Comparison of ENCODE assay signal across 8 mouse cellular contexts in genomic region chr19:41982791-41983150, GRCm38 (mm10). TPM values are rescaled to one million over a fixed set of nuclear protein-coding genes. Genes with fewer than 3 reads are reported as not detected.
A peak's percentile ranks its signal among the peaks of the same experiment; 100 is the strongest.
DNase-seq lines count a peak whose midpoint lies in the region; ATAC-seq and TF ChIP-seq lines count a peak whose summit lies in the region.

No protein-coding gene starts in this region.

- intact Hi-C loops in heart, adult 2 months (cut with DNase I), result loop anchor here (2.0 to 5.0 kb wide), 4 partner anchors 14 to 185 kb away; partner anchors contain the start of genes Marveld1 and Morn4

- ATAC-seq in forebrain, embryonic 13.5 days, result no peak
- ATAC-seq in liver, embryonic 13.5 days (ENCODE audit: low read depth), result no peak

- WGBS in heart, adult 2 months, result 8% methylated on average over 4 of the region's 4 CpGs
- WGBS in forebrain, embryonic 13.5 days, result under 1% methylated on average over 4 of the region's 4 CpGs
- 12% methylated on average over 4 of the region's 4 CpGs for WGBS in liver, embryonic 13.5 days (ENCODE audit: insufficient replicate concordance)
- 19% methylated on average over 4 of the region's 4 CpGs for WGBS in olfactory bulb, adult 2 months

- no peak for TF ChIP-seq CTCF in heart, adult 2 months (IDR thresholded peaks at IDR 0.05)
- TF ChIP-seq CTCF in olfactory bulb, adult 2 months (IDR thresholded peaks at IDR 0.05; ENCODE audit: insufficient read depth, low read depth, low read length), result no peak

- DNase-seq in heart, adult 2 months, result peak in 1 of 2 experiments; percentile 25
- DNase-seq in heart, postnatal 4 days, result no peak
- DNase-seq in CD4-positive helper T cell, adult 2 months (ENCODE audit: low read depth, low spot score), result peak; percentile 26
- DNase-seq in liver, embryonic 13.5 days, result no peak
- DNase-seq in right cerebral cortex, postnatal 10 days (ENCODE audit: low spot score in 2 of 2), result no peak
- no peak for DNase-seq in cerebellum, postnatal 36 days

- peak overlapping the region; percentile 100 for H3K4me2 ChIP-seq in forebrain, embryonic 13.5 days
- peak overlapping the region; percentile 96 for H3K4me2 ChIP-seq in liver, embryonic 13.5 days

- TF ChIP-seq EP300 in heart, adult 2 months (IDR thresholded peaks at IDR 0.05; ENCODE audit: insufficient read depth, low read depth, low read length), result no peak

- peak overlapping the region; percentile 88 for H3K27ac ChIP-seq in heart, adult 2 months
- no peak overlapping the region for H3K27ac ChIP-seq in forebrain, embryonic 13.5 days
- no peak overlapping the region; the same call in none of the 2 replicates for H3K27ac ChIP-seq in liver, embryonic 13.5 days
- no peak overlapping the region for H3K27ac ChIP-seq in olfactory bulb, adult 2 months (ENCODE audit: insufficient read depth, low read depth, low read length)

- peaks cover 2% of the 10 kb centered on the region for H3K4me1 ChIP-seq in heart, adult 2 months (ENCODE audit: control insufficient read depth, insufficient read depth, low read length)
- peaks cover 25% of the 10 kb centered on the region for H3K4me1 ChIP-seq in forebrain, embryonic 13.5 days
- peaks cover 41% of the 10 kb centered on the region for H3K4me1 ChIP-seq in liver, embryonic 13.5 days (replicated peaks)
- peaks cover 2% of the 10 kb centered on the region; the same call in 1 of the 2 replicates for H3K4me1 ChIP-seq in olfactory bulb, adult 2 months (ENCODE audit: control insufficient read depth, insufficient read depth, low read length)

- H3K79me2 ChIP-seq in heart, adult 2 months (replicated peaks; ENCODE audit: control insufficient read depth, insufficient read depth, low read length), result peaks cover 4% of the 10 kb centered on the region; the same call in 1 of the 2 replicates

- no peaks in the 10 kb centered on the region for H3K9me3 ChIP-seq in forebrain, embryonic 13.5 days (replicated peaks)
- H3K9me3 ChIP-seq in liver, embryonic 13.5 days (replicated peaks), result no peaks in the 10 kb centered on the region

- no peak for TF ChIP-seq POLR2A in heart, adult 2 months (IDR thresholded peaks at IDR 0.05; ENCODE audit: insufficient read depth, low read depth, low read length)
- TF ChIP-seq POLR2A in olfactory bulb, adult 2 months (IDR thresholded peaks at IDR 0.05; ENCODE audit: insufficient read depth, low read depth, low read length), result no peak

- peak overlapping the region; percentile 77 for H3K4me3 ChIP-seq in heart, adult 2 months
- H3K4me3 ChIP-seq in forebrain, embryonic 13.5 days, result peak overlapping the region; percentile 80
- peak overlapping the region; percentile 85 for H3K4me3 ChIP-seq in liver, embryonic 13.5 days (replicated peaks)
- H3K4me3 ChIP-seq in olfactory bulb, adult 2 months (ENCODE audit: insufficient read depth, low read depth, low read length), result peak overlapping the region; percentile 93

- no peaks in the 10 kb centered on the region for H3K27me3 ChIP-seq in heart, adult 2 months (ENCODE audit: control insufficient read depth, insufficient read depth, low read length)
- H3K27me3 ChIP-seq in forebrain, embryonic 13.5 days, result peaks cover 16% of the 10 kb centered on the region
- peaks cover 37% of the 10 kb centered on the region for H3K27me3 ChIP-seq in liver, embryonic 13.5 days

- no peaks in the 10 kb centered on the region for H3K36me3 ChIP-seq in heart, adult 2 months (ENCODE audit: control insufficient read depth, insufficient read depth, low read length)
- no peaks in the 10 kb centered on the region for H3K36me3 ChIP-seq in forebrain, embryonic 13.5 days (ENCODE audit: poor library complexity, severe bottlenecking)
- no peaks in the 10 kb centered on the region for H3K36me3 ChIP-seq in liver, embryonic 13.5 days

- peak overlapping the region; percentile 94 for H3K9ac ChIP-seq in heart, adult 2 months (ENCODE audit: low read depth, low read length)
- H3K9ac ChIP-seq in forebrain, embryonic 13.5 days, result peak overlapping the region; percentile 75; the same call in 1 of the 2 replicates
- H3K9ac ChIP-seq in liver, embryonic 13.5 days, result peak overlapping the region; percentile 78; the same call in 1 of the 2 replicates

RNA-seq across cellular contexts. Expression of gene Ubtd1, which starts 1.2 kb away (rescaled TPM):
- 10 to 100 TPM; 21.4 to 22.7 TPM for total RNA-seq in heart, adult 2 months (2021)
- 27.3 and 37.3 TPM in 2 replicates for polyA plus RNA-seq in heart, adult 2 months (2012; rRNA removed)
- 10 to 100 TPM; 26.4 to 28.3 TPM for total RNA-seq in heart, postnatal 4 days (2021)
- 5.7 and 5.8 TPM in 2 replicates for polyA plus RNA-seq in forebrain, embryonic 13.5 days (2015; fragmentation: Nextera tagmentation; extraction: Ambion mirVana)
- 3.3 and 3.9 TPM in 2 replicates for polyA plus RNA-seq in liver, embryonic 13.5 days (2015; fragmentation: Nextera tagmentation; extraction: Ambion mirVana)
- not detected in 2 replicates for polyA plus RNA-seq in olfactory bulb, adult 2 months (2012; ENCODE audit: insufficient read depth, insufficient read length, low replicate concordance, missing spikeins)

RNA-seq across cellular contexts. Expression of gene Mms19, which starts 1.8 kb away (rescaled TPM):
- 10 to 100 TPM; 14.2 to 17.9 TPM for total RNA-seq in heart, adult 2 months (2021)
- 35.4 and 48.4 TPM in 2 replicates for polyA plus RNA-seq in heart, adult 2 months (2012; rRNA removed)
- 10 to 100 TPM; 19.3 to 20.1 TPM for total RNA-seq in heart, postnatal 4 days (2021)
- polyA plus RNA-seq in forebrain, embryonic 13.5 days (2015; fragmentation: Nextera tagmentation; extraction: Ambion mirVana), result 32.6 and 35.2 TPM in 2 replicates
- polyA plus RNA-seq in liver, embryonic 13.5 days (2015; fragmentation: Nextera tagmentation; extraction: Ambion mirVana), result 10.4 and 13.5 TPM in 2 replicates
- not detected in 2 replicates for polyA plus RNA-seq in olfactory bulb, adult 2 months (2012; ENCODE audit: insufficient read depth, insufficient read length, low replicate concordance, missing spikeins)

RNA-seq across cellular contexts. Expression of gene Zdhhc16, which starts 49.5 kb away (rescaled TPM):
- total RNA-seq in heart, adult 2 months (2021), result 10 to 100 TPM; 12.3 to 14.6 TPM
- polyA plus RNA-seq in heart, adult 2 months (2012; rRNA removed), result 40.3 and 53.3 TPM in 2 replicates
- 10 to 100 TPM; 30.7 to 31.7 TPM for total RNA-seq in heart, postnatal 4 days (2021)
- 86.5 and 96.5 TPM in 2 replicates for polyA plus RNA-seq in forebrain, embryonic 13.5 days (2015; fragmentation: Nextera tagmentation; extraction: Ambion mirVana)
- 43.1 and 44.1 TPM in 2 replicates for polyA plus RNA-seq in liver, embryonic 13.5 days (2015; fragmentation: Nextera tagmentation; extraction: Ambion mirVana)
- not detected in 2 replicates for polyA plus RNA-seq in olfactory bulb, adult 2 months (2012; ENCODE audit: insufficient read depth, insufficient read length, low replicate concordance, missing spikeins)

RNA-seq across cellular contexts. Expression of gene Exosc1, which starts 49.5 kb away (rescaled TPM):
- 10 to 100 TPM; 13.2 to 13.9 TPM for total RNA-seq in heart, adult 2 months (2021)
- polyA plus RNA-seq in heart, adult 2 months (2012; rRNA removed), result 9.8 and 9.9 TPM in 2 replicates
- total RNA-seq in heart, postnatal 4 days (2021), result 10 to 100 TPM; 18.0 to 18.2 TPM
- polyA plus RNA-seq in forebrain, embryonic 13.5 days (2015; fragmentation: Nextera tagmentation; extraction: Ambion mirVana), result 83.2 and 86.5 TPM in 2 replicates
- 61.6 and 67.2 TPM in 2 replicates for polyA plus RNA-seq in liver, embryonic 13.5 days (2015; fragmentation: Nextera tagmentation; extraction: Ambion mirVana)
- not detected in 2 replicates for polyA plus RNA-seq in olfactory bulb, adult 2 months (2012; ENCODE audit: insufficient read depth, insufficient read length, low replicate concordance, missing spikeins)

RNA-seq across cellular contexts. Expression of gene Ankrd2, which starts 53.0 kb away (rescaled TPM):
- total RNA-seq in heart, adult 2 months (2021), result under 1 TPM; 0.20 to 0.42 TPM
- polyA plus RNA-seq in heart, adult 2 months (2012; rRNA removed), result not detected in 2 replicates
- under 1 TPM in 1 of 2 experiments, not detected in 1; 0.25 TPM for total RNA-seq in heart, postnatal 4 days (2021)
- 0.15 and 0.21 TPM in 2 replicates for polyA plus RNA-seq in forebrain, embryonic 13.5 days (2015; fragmentation: Nextera tagmentation; extraction: Ambion mirVana)
- 0.15 and 0.16 TPM in 2 replicates for polyA plus RNA-seq in liver, embryonic 13.5 days (2015; fragmentation: Nextera tagmentation; extraction: Ambion mirVana)
- not detected in 2 replicates for polyA plus RNA-seq in olfactory bulb, adult 2 months (2012; ENCODE audit: insufficient read depth, insufficient read length, low replicate concordance, missing spikeins)

Comparison
In these comparisons a context has a peak if more than half of its experiments do, and no peak if none do; other contexts are left out.
1. RNA of gene Zdhhc16, which starts 49.5 kb away (polyA plus RNA-seq): 86.5 to 96.5 TPM in forebrain, embryonic 13.5 days, 43.1 to 44.1 TPM in liver, embryonic 13.5 days and 40.3 to 53.3 TPM in heart, adult 2 months; not detected in olfactory bulb, adult 2 months; every median in the first group is over 10 times any median in the second.
2. Peak in every context shown above with its lines, with median percentiles within 50 percentile points of each other: H3K4me3 ChIP-seq and H3K9ac ChIP-seq.